10 mouse cellular contexts compared by ENCODE assay signal in genomic region chr2:96319649-96320048, GRCm38 (mm10). TPM values are rescaled to one million over a fixed set of nuclear protein-coding genes. Genes with fewer than 3 reads are reported as not detected.
DNase-seq lines count a peak whose midpoint lies in the region; ATAC-seq and TF ChIP-seq lines count a peak whose summit lies in the region.
"Had no signal": no experiment of that assay in that cellular context is flagged by ENCODE, and none has a peak within 500 bp of the region (broad histone marks: within the 10 kb centered on the region; RNA-seq: fewer than 3 reads in every experiment).

No protein-coding gene starts in this region.

- no peaks in the 10 kb centered on the region for H3K27me3 ChIP-seq in heart, postnatal 0 days (ENCODE audit: control insufficient read depth, insufficient read depth, low read length)
- H3K27me3 ChIP-seq in forebrain, embryonic 15.5 days = no peaks in the 10 kb centered on the region
- no peaks in the 10 kb centered on the region for H3K27me3 ChIP-seq in midbrain, embryonic 12.5 days
- no peaks in the 10 kb centered on the region for H3K27me3 ChIP-seq in liver, postnatal 0 days (ENCODE audit: insufficient read depth, low read length)

- peak; percentile 34 for DNase-seq in heart, postnatal 0 days (ENCODE audit: low spot score)
- no peak for DNase-seq in heart, postnatal 36 days
- peak; percentile 66 for DNase-seq in cerebellum, adult 9-10 months
- no peak for DNase-seq in liver, postnatal 0 days
- DNase-seq in kidney, postnatal 14 days = no peak
- DNase-seq in urinary bladder, postnatal 36 days (ENCODE audit: low spot score in 2 of 2) = no peak
- DNase-seq: adrenal gland, postnatal 10 days; kidney, postnatal 36 days had no signal

- 13% methylated on average over 6 of the region's 6 CpGs for WGBS in heart, postnatal 0 days
- WGBS in forebrain, embryonic 15.5 days = 31% methylated on average over 6 of the region's 6 CpGs
- 37% methylated on average over 6 of the region's 6 CpGs for WGBS in midbrain, embryonic 12.5 days
- WGBS in liver, postnatal 0 days (ENCODE audit: insufficient replicate concordance) = 53% methylated on average over 6 of the region's 6 CpGs

- no peak overlapping the region for H3K27ac ChIP-seq in heart, postnatal 0 days (ENCODE audit: low read depth)
- no peak overlapping the region; the same call in 1 of the 2 replicates for H3K27ac ChIP-seq in forebrain, embryonic 15.5 days (replicated peaks)
- no peak overlapping the region for H3K27ac ChIP-seq in midbrain, embryonic 12.5 days (replicated peaks)
- H3K27ac ChIP-seq in liver, postnatal 0 days (ENCODE audit: low read depth) = no peak overlapping the region

- no peak for ATAC-seq in heart, postnatal 0 days (ENCODE audit: insufficient read depth, low read depth)
- ATAC-seq in forebrain, embryonic 15.5 days (replicated peaks) = no peak
- ATAC-seq in midbrain, embryonic 12.5 days (ENCODE audit: low FRiP score, low read depth) = no peak
- ATAC-seq in liver, postnatal 0 days = no peak

- peak overlapping the region; percentile 68 for H3K4me2 ChIP-seq in heart, postnatal 0 days (ENCODE audit: low read depth, low read length)
- H3K4me2 ChIP-seq in forebrain, embryonic 15.5 days (replicated peaks) = peak overlapping the region; percentile 82
- peak overlapping the region; percentile 74 for H3K4me2 ChIP-seq in midbrain, embryonic 12.5 days (replicated peaks)
- no peak overlapping the region for H3K4me2 ChIP-seq in liver, postnatal 0 days (ENCODE audit: low read depth, low read length)

- H3K9ac ChIP-seq in heart, postnatal 0 days (replicated peaks; ENCODE audit: low read depth, low read length) = no peak overlapping the region
- peak overlapping the region; percentile 24; the same call in 1 of the 2 replicates for H3K9ac ChIP-seq in forebrain, embryonic 15.5 days (replicated peaks)
- H3K9ac ChIP-seq in midbrain, embryonic 12.5 days (replicated peaks) = no peak overlapping the region
- H3K9ac ChIP-seq in liver, postnatal 0 days (replicated peaks) = no peak overlapping the region

- no peaks in the 10 kb centered on the region for H3K36me3 ChIP-seq in heart, postnatal 0 days (replicated peaks; ENCODE audit: control insufficient read depth, insufficient read depth, low read length)
- H3K36me3 ChIP-seq in forebrain, embryonic 15.5 days = no peaks in the 10 kb centered on the region
- no peaks in the 10 kb centered on the region for H3K36me3 ChIP-seq in midbrain, embryonic 12.5 days
- H3K36me3 ChIP-seq in liver, postnatal 0 days (replicated peaks; ENCODE audit: insufficient read depth, low read length) = no peaks in the 10 kb centered on the region

- TF ChIP-seq EP300 in heart, postnatal 0 days (IDR thresholded peaks at IDR 0.05; ENCODE audit: low read depth) = no peak
- TF ChIP-seq EP300 in liver, postnatal 0 days (IDR thresholded peaks at IDR 0.05; ENCODE audit: low read depth) = no peak

- peak overlapping the region; percentile 44 for H3K4me3 ChIP-seq in heart, postnatal 0 days (ENCODE audit: low read depth, low read length)
- H3K4me3 ChIP-seq in forebrain, embryonic 15.5 days = peak overlapping the region; percentile 47
- H3K4me3 ChIP-seq in midbrain, embryonic 12.5 days = peak overlapping the region; percentile 30
- H3K4me3 ChIP-seq in liver, postnatal 0 days (ENCODE audit: low read depth, low read length) = no peak overlapping the region

- TF ChIP-seq CTCF in heart, postnatal 0 days (IDR thresholded peaks at IDR 0.05; ENCODE audit: low read depth) = no peak
- TF ChIP-seq CTCF in liver, postnatal 0 days (IDR thresholded peaks at IDR 0.05; ENCODE audit: low read depth) = no peak

- H3K4me1 ChIP-seq in heart, postnatal 0 days (ENCODE audit: control insufficient read depth, insufficient read depth) = peaks cover 15% of the 10 kb centered on the region
- peaks cover 18% of the 10 kb centered on the region for H3K4me1 ChIP-seq in forebrain, embryonic 15.5 days
- H3K4me1 ChIP-seq in midbrain, embryonic 12.5 days = peaks cover 12% of the 10 kb centered on the region; the same call in 1 of the 2 replicates
- H3K4me1 ChIP-seq in liver, postnatal 0 days (ENCODE audit: insufficient read depth) = no peaks in the 10 kb centered on the region

- intact Hi-C loops in heart, postnatal 36 days (cut with DNase I) = no loop called here

- no peaks in the 10 kb centered on the region for H3K9me3 ChIP-seq in heart, postnatal 0 days (replicated peaks; ENCODE audit: control insufficient read depth, low read length)
- no peaks in the 10 kb centered on the region for H3K9me3 ChIP-seq in forebrain, embryonic 15.5 days
- no peaks in the 10 kb centered on the region for H3K9me3 ChIP-seq in midbrain, embryonic 12.5 days
- no peaks in the 10 kb centered on the region for H3K9me3 ChIP-seq in liver, postnatal 0 days (ENCODE audit: low read length)

RNA-seq across cellular contexts. Expression of gene Lrrc4c, which starts 1.7 kb away (rescaled TPM):
- total RNA-seq in heart, postnatal 0 days (2014; rRNA removed; ENCODE audit: low replicate concordance) = 0.08 and 2.2 TPM in 2 replicates
- polyA plus RNA-seq in heart, postnatal 0 days (2015; fragmentation: Nextera tagmentation; extraction: Ambion mirVana) = 0.66 and 0.84 TPM in 2 replicates
- under 1 TPM; 0.30 to 0.31 TPM for total RNA-seq in heart, postnatal 36 days (2021)
- polyA plus RNA-seq in forebrain, embryonic 15.5 days (2015; fragmentation: Nextera tagmentation; extraction: Ambion mirVana) = 20.9 and 24.3 TPM in 2 replicates
- 7.5 and 10.2 TPM in 2 replicates for polyA plus RNA-seq in midbrain, embryonic 12.5 days (2016; fragmentation: Nextera tagmentation; extraction: Ambion mirVana)
- 0.27 and 0.36 TPM in 2 replicates for polyA plus RNA-seq in liver, postnatal 0 days (2015; fragmentation: Nextera tagmentation; extraction: Ambion mirVana)

Comparison
In these comparisons a context has a peak if more than half of its experiments do, and no peak if none do; other contexts are left out.
1. DNase-seq: peak in heart, postnatal 0 days (single experiment) and cerebellum, adult 9-10 months (single experiment); none in heart, postnatal 36 days (0 of 2), liver, postnatal 0 days (single experiment), kidney, postnatal 14 days (single experiment) and urinary bladder, postnatal 36 days (0 of 2).